Mouse (Mus musculus): ENCODE results near the gene Ccdc60.

DNA sequence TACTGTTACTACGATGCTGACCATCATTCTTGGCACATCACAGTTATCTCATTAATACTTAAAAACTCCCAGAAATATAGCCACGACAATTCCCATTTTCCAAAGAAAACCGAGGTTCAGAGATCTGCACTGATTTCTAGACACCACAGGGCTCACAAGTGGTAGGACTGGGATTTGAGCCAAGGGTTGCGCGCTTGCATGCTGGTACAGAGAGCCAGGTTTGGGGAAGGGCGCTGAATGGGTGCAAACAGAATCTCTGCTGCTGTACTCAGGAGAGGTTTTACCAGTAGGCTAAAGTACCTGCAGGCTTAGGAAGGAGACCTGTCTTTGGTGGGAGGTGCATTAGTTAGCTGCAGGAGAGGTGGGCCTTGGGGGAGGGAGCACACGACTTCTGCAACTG, 207.2 kb downstream of the Ccdc60 start:
- TF ChIP-seq MAFK (IDR thresholded peaks at IDR 0.05; ENCODE audit: insufficient read depth, low read depth, low read length) (no peak), HCFC1 (IDR thresholded peaks at IDR 0.05; ENCODE audit: borderline replicate concordance, insufficient read depth, low read length) (no peak)
